Mouse (Mus musculus): ENCODE results near the gene Ranbp6.

- TF ChIP-seq CTCF (IDR thresholded peaks at IDR 0.05; ENCODE audit: insufficient read depth, low read length), result no peak
- no peak for TF ChIP-seq POLR2A (IDR thresholded peaks at IDR 0.05; ENCODE audit: borderline replicate concordance, extremely low read depth, low read depth, low read length)
These were observed 15.8 kb upstream of the Ranbp6 start for GRCm38 (mm10) chr19:29828558-29828957.
